Mouse (Mus musculus) kidney, embryonic 16.5 days (tissue): Measurements from ENCODE around the gene Nacc2. TPM values are rescaled to one million over a fixed set of nuclear protein-coding genes. Genes with fewer than 3 reads are reported as not detected.
A peak's percentile ranks its signal among the peaks of the same experiment; 100 is the strongest.

ENCODE experiments used
- ATAC-seq: fragments of 200-750 bp; cut with Nextera tagmentation; 2 replicates; pipeline ENCODE4 v1.8.0; 2017; ENCODE audit warnings: moderate TSS enrichment; ENCODE audit not compliant: low FRiP score, low TSS enrichment
- H3K27ac ChIP-seq: fragments of 300-500 bp; sonication (generic); 2 replicates; pipeline ENCODE4 v1.5.1; 2014; ENCODE audit warnings: low read length
- H3K27me3 ChIP-seq: fragments of 300-500 bp; sonication (generic); 2 replicates; pipeline ENCODE4 v1.6.1; 2014; ENCODE audit warnings: low read length, control low read depth, mixed read lengths; ENCODE audit not compliant: insufficient read depth
- H3K36me3 ChIP-seq: fragments of 300-500 bp; sonication (generic); 2 replicates; pipeline ENCODE4 v1.6.1; 2014; ENCODE audit warnings: low read length, control low read depth, mixed read lengths; ENCODE audit not compliant: insufficient read depth
- H3K4me1 ChIP-seq: fragments of 300-500 bp; sonication (generic); 2 replicates; pipeline ENCODE4 v1.6.1; 2014; ENCODE audit warnings: low read length, control low read depth, mixed read lengths; ENCODE audit not compliant: insufficient read depth
- H3K4me2 ChIP-seq: fragments of 300-500 bp; sonication (generic); replicated peaks from 2 replicates; pipeline ENCODE4 v1.6.1; 2014; ENCODE audit warnings: low read depth, low read length
- H3K4me3 ChIP-seq: fragments of 300-500 bp; sonication (generic); 2 replicates; pipeline ENCODE4 v1.5.1; 2014; ENCODE audit warnings: mild to moderate bottlenecking, low read length
- H3K9ac ChIP-seq: fragments of 300-500 bp; sonication (generic); replicated peaks from 2 replicates; pipeline ENCODE4 v1.6.1; 2014; ENCODE audit warnings: low read length
- H3K9me3 ChIP-seq: fragments of 300-500 bp; sonication (generic); 2 replicates; pipeline ENCODE4 v1.6.1; 2016; ENCODE audit warnings: low read length, control low read depth
- WGBS: fragments of 180-500 bp; shearing (Covaris S2); extraction: QIAGEN DNeasy Blood & Tissue Kit; methylation state at CpG from one replicate; pipeline ENCODE4 v1.1.7; 2014; 5-methylcytosine and 5-hydroxymethylcytosine counted together
- polyA plus RNA-seq: library from polyadenylated mRNA; unstranded; fragments of >200 nt; fragmentation: Nextera tagmentation; extraction: Ambion mirVana; gene quantifications from 2 replicates; pipeline ENCODE4 v1.2.1, GENCODE M21; 2015

Nacc2 gene
- polyA plus RNA-seq, 1 experiment from 2014 or later: 13.3 TPM

GRCm38 (mm10) chr2:26122171-26123078 is 595 bp downstream of the Nacc2 start:
- H3K4me1 ChIP-seq: peaks cover 33% of the 10 kb centered on the region
- H3K9ac ChIP-seq: peak overlapping the region; percentile 84
- peak overlapping the region; percentile 97 for H3K4me2 ChIP-seq
- peak; percentile 64 for ATAC-seq
- peak overlapping the region; percentile 71 for H3K4me3 ChIP-seq
- peak overlapping the region; percentile 52; the same call in 1 of the 2 replicates for H3K27ac ChIP-seq
- no peaks in the 10 kb centered on the region for H3K27me3 ChIP-seq
- no peaks in the 10 kb centered on the region for H3K36me3 ChIP-seq
- WGBS: under 1% methylated on average over 101 of the region's 109 CpGs
- H3K9me3 ChIP-seq: no peaks in the 10 kb centered on the region

GRCm38 (mm10) chr2:26121541-26122083 is 1.4 kb downstream of the Nacc2 start:
- Histone ChIP-seq H3K9me3 (no peaks in the 10 kb centered on the region), H3K36me3 (no peaks in the 10 kb centered on the region), H3K4me2 (peak overlapping the region; percentile 97), H3K4me3 (peak overlapping the region; percentile 71), H3K27ac (no peak overlapping the region), H3K9ac (peak overlapping the region; percentile 84), H3K27me3 (no peaks in the 10 kb centered on the region), H3K4me1 (peaks cover 33% of the 10 kb centered on the region)
- ATAC-seq: no peak
- WGBS: 22% methylated on average over 17 of the region's 17 CpGs

GRCm38 (mm10) chr2:26119626-26120025 is 3.4 kb downstream of the Nacc2 start:
- no peaks in the 10 kb centered on the region for H3K27me3 ChIP-seq
- H3K27ac ChIP-seq: 0 out of 2 replicates have a peak overlapping the region, but pooled peaks have one; percentile 41
- 80% methylated on average over 2 of the region's 2 CpGs for WGBS
- peaks cover 33% of the 10 kb centered on the region for H3K4me1 ChIP-seq
- no peak overlapping the region for H3K4me3 ChIP-seq
- H3K9ac ChIP-seq: no peak overlapping the region
- no peaks in the 10 kb centered on the region for H3K36me3 ChIP-seq
- no peak for ATAC-seq
- H3K9me3 ChIP-seq: no peaks in the 10 kb centered on the region
- no peak overlapping the region for H3K4me2 ChIP-seq

GRCm38 (mm10) chr2:26119310-26119592 is 3.8 kb downstream of the Nacc2 start:
- Histone ChIP-seq H3K27ac (peak overlapping the region; percentile 41), H3K36me3 (no peaks in the 10 kb centered on the region), H3K4me1 (peaks cover 33% of the 10 kb centered on the region), H3K9ac (peak overlapping the region; percentile 23; the same call in 1 of the 2 replicates), H3K4me3 (no peak overlapping the region), H3K27me3 (no peaks in the 10 kb centered on the region), H3K4me2 (no peak overlapping the region), H3K9me3 (no peaks in the 10 kb centered on the region)
- WGBS: 35% methylated on average over 2 of the region's 2 CpGs
- no peak for ATAC-seq

GRCm38 (mm10) chr2:26118584-26119309 is 4.3 kb downstream of the Nacc2 start:
- Histone ChIP-seq H3K4me3 (no peak overlapping the region), H3K4me1 (peaks cover 32% of the 10 kb centered on the region), H3K9me3 (no peaks in the 10 kb centered on the region), H3K27me3 (no peaks in the 10 kb centered on the region), H3K36me3 (no peaks in the 10 kb centered on the region), H3K9ac (peak overlapping the region; percentile 23), H3K4me2 (no peak overlapping the region), H3K27ac (peak overlapping the region; percentile 41)
- ATAC-seq: peak; percentile 33
- 63% methylated on average over 4 of the region's 4 CpGs for WGBS

GRCm38 (mm10) chr2:26117580-26117979 is 5.4 kb downstream of the Nacc2 start:
- no peak overlapping the region for H3K27ac ChIP-seq
- no peak overlapping the region for H3K4me3 ChIP-seq
- no peaks in the 10 kb centered on the region for H3K27me3 ChIP-seq
- H3K36me3 ChIP-seq: no peaks in the 10 kb centered on the region
- H3K4me2 ChIP-seq: no peak overlapping the region
- no peak overlapping the region for H3K9ac ChIP-seq
- H3K9me3 ChIP-seq: no peaks in the 10 kb centered on the region
- 64% methylated on average over 1 of the region's 1 CpGs for WGBS
- peaks cover 21% of the 10 kb centered on the region for H3K4me1 ChIP-seq
- ATAC-seq: no peak

GRCm38 (mm10) chr2:26116550-26116949 is 6.5 kb downstream of the Nacc2 start:
- Histone ChIP-seq H3K4me3 (no peak overlapping the region), H3K9me3 (no peaks in the 10 kb centered on the region), H3K27me3 (no peaks in the 10 kb centered on the region), H3K4me1 (peaks cover 19% of the 10 kb centered on the region), H3K9ac (no peak overlapping the region), H3K36me3 (no peaks in the 10 kb centered on the region), H3K27ac (no peak overlapping the region), H3K4me2 (no peak overlapping the region)
- WGBS: 65% methylated on average over 3 of the region's 3 CpGs
- no peak for ATAC-seq

GRCm38 (mm10) chr2:26115215-26115614 is 7.8 kb downstream of the Nacc2 start:
- Histone ChIP-seq H3K36me3 (no peaks in the 10 kb centered on the region), H3K9ac (no peak overlapping the region), H3K27me3 (no peaks in the 10 kb centered on the region), H3K4me3 (no peak overlapping the region), H3K4me1 (peaks cover 17% of the 10 kb centered on the region), H3K27ac (no peak overlapping the region), H3K4me2 (no peak overlapping the region), H3K9me3 (no peaks in the 10 kb centered on the region)
- no peak for ATAC-seq
- 86% methylated on average over 6 of the region's 6 CpGs for WGBS

- Histone ChIP-seq H3K4me1 (no peaks in the 10 kb centered on the region), H3K27ac (no peak overlapping the region), H3K4me2 (no peak overlapping the region), H3K27me3 (no peaks in the 10 kb centered on the region), H3K4me3 (no peak overlapping the region), H3K36me3 (no peaks in the 10 kb centered on the region), H3K9ac (no peak overlapping the region), H3K9me3 (no peaks in the 10 kb centered on the region)
- WGBS: 82% methylated on average over 6 of the region's 6 CpGs
- no peak for ATAC-seq
These were observed 14.8 kb downstream of the Nacc2 start for GRCm38 (mm10) chr2:26108237-26108636.
